Mouse (Mus musculus): ENCODE data around the gene 1110017D15Rik. TPM values are rescaled to one million over a fixed set of nuclear protein-coding genes. Genes with fewer than 3 reads are reported as not detected.

1110017D15Rik gene
- polyA plus RNA-seq, 2 experiments, result 0.44 to 0.78 TPM

DNA sequence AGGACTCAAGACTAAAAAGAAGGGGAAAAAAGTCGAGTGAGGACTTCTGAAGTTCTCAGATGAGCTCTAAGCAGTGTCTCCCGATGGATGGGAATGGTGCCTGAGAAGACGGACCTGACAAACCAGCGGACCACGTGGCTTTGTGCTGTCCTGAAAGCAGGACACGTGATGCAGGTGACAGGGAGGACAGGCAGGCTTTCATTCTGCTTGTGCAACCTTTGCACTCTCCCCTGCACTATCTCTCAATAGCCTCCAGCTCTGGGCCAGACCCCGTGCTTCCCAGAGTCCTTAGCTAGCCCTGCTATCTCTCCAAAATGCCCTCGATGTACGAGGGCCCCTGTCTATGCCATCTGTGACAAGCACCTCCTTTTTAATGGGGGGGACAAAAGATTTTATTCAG, 7.7 kb upstream of the 1110017D15Rik start:
- DNase-seq (ENCODE audit: low spot score), result no peak
- no peaks in the 10 kb centered on the region for H3K4me1 ChIP-seq (ENCODE audit: control insufficient read depth, insufficient read depth, low read length)
- WGBS, result 70% methylated on average over 9 of the region's 9 CpGs
- no peak overlapping the region for H3K27ac ChIP-seq (replicated peaks; ENCODE audit: low read depth, low read length)
- no peaks in the 10 kb centered on the region for H3K9me3 ChIP-seq (ENCODE audit: control insufficient read depth, low read length)
- H3K4me3 ChIP-seq (replicated peaks; ENCODE audit: low read length), result no peak overlapping the region
- ATAC-seq (ENCODE audit: low FRiP score, low read depth), result no peak
- no peak overlapping the region for H3K9ac ChIP-seq (ENCODE audit: low read depth, low read length, severe bottlenecking)
- peaks cover 15% of the 10 kb centered on the region; the same call in 1 of the 2 replicates for H3K27me3 ChIP-seq (ENCODE audit: control insufficient read depth, insufficient read depth, low read length)
- H3K36me3 ChIP-seq (ENCODE audit: control insufficient read depth, insufficient read depth, low read length), result no peaks in the 10 kb centered on the region
- TF ChIP-seq POLR2A (IDR thresholded peaks at IDR 0.05; ENCODE audit: borderline replicate concordance, extremely low read depth, insufficient read depth, insufficient read length), result no peak
- no peak overlapping the region for H3K4me2 ChIP-seq (replicated peaks; ENCODE audit: low read depth, low read length, severe bottlenecking)

DNA sequence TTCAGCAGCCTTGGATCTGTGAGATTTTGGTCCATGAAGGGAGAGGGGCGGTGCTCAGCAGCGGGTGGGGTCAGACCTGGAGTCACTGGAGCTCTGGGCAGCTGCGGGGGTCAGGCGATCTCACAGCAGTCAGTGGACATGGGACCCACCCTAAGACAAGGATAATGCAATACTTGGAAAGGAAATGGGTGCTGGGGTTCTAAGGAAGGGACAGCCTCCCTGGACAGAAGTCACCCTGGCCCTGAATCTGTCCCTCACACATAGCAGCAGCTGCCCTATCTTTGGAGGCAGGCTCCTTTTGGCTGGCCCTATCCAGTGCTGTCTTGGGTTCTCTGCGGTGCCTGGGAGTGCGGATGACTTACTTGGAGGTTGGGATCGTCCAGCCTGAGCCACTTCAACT, 6.7 kb upstream of the 1110017D15Rik start:
- Histone ChIP-seq H3K27ac (replicated peaks; ENCODE audit: low read depth, low read length) (no peak overlapping the region), H3K9ac (ENCODE audit: low read depth, low read length, severe bottlenecking) (no peak overlapping the region), H3K9me3 (ENCODE audit: control insufficient read depth, low read length) (no peaks in the 10 kb centered on the region), H3K4me1 (ENCODE audit: control insufficient read depth, insufficient read depth, low read length) (no peaks in the 10 kb centered on the region), H3K36me3 (ENCODE audit: control insufficient read depth, insufficient read depth, low read length) (no peaks in the 10 kb centered on the region), H3K27me3 (ENCODE audit: control insufficient read depth, insufficient read depth, low read length) (peaks cover 15% of the 10 kb centered on the region; the same call in 1 of the 2 replicates), H3K4me3 (replicated peaks; ENCODE audit: low read length) (no peak overlapping the region), H3K4me2 (replicated peaks; ENCODE audit: low read depth, low read length, severe bottlenecking) (no peak overlapping the region)
- TF ChIP-seq POLR2A (IDR thresholded peaks at IDR 0.05; ENCODE audit: borderline replicate concordance, extremely low read depth, insufficient read depth, insufficient read length), result no peak
- ATAC-seq (ENCODE audit: low FRiP score, low read depth) (no peak), DNase-seq (ENCODE audit: low spot score) (no peak)
- WGBS, result 76% methylated on average over 7 of the region's 7 CpGs

DNA sequence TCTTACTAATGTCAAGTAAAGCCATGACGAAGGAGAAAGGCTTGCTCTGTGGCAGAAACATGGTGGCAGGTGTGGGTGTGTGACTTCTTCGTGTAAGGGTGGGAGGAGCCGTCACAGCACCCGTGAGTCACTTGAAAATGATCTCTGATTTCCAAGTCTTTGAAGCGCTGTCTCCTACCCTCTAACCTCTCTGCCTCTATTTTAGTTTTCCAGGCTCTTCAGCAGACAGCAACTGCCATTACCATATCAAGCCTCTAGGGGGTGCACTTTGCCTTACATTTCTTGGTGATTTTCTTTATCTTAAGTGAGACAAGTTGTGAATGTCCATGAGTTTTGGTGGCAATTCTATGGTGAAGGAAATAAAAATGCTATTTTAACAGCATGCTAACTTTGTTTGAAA, 5.7 kb upstream of the 1110017D15Rik start:
- H3K4me1 ChIP-seq (ENCODE audit: control insufficient read depth, insufficient read depth, low read length), result no peaks in the 10 kb centered on the region
- no peak for TF ChIP-seq POLR2A (IDR thresholded peaks at IDR 0.05; ENCODE audit: borderline replicate concordance, extremely low read depth, insufficient read depth, insufficient read length)
- DNase-seq (ENCODE audit: low spot score), result no peak
- no peak overlapping the region for H3K4me3 ChIP-seq (replicated peaks; ENCODE audit: low read length)
- WGBS, result 39% methylated on average over 5 of the region's 5 CpGs
- no peaks in the 10 kb centered on the region for H3K36me3 ChIP-seq (ENCODE audit: control insufficient read depth, insufficient read depth, low read length)
- H3K4me2 ChIP-seq (replicated peaks; ENCODE audit: low read depth, low read length, severe bottlenecking), result no peak overlapping the region
- no peak for ATAC-seq (ENCODE audit: low FRiP score, low read depth)
- H3K9me3 ChIP-seq (ENCODE audit: control insufficient read depth, low read length), result no peaks in the 10 kb centered on the region
- H3K27me3 ChIP-seq (ENCODE audit: control insufficient read depth, insufficient read depth, low read length), result 0 out of 2 replicates have a peak, but pooled peaks cover 15% of the 10 kb centered on the region
- H3K27ac ChIP-seq (replicated peaks; ENCODE audit: low read depth, low read length), result no peak overlapping the region
- H3K9ac ChIP-seq (ENCODE audit: low read depth, low read length, severe bottlenecking), result no peak overlapping the region

DNA sequence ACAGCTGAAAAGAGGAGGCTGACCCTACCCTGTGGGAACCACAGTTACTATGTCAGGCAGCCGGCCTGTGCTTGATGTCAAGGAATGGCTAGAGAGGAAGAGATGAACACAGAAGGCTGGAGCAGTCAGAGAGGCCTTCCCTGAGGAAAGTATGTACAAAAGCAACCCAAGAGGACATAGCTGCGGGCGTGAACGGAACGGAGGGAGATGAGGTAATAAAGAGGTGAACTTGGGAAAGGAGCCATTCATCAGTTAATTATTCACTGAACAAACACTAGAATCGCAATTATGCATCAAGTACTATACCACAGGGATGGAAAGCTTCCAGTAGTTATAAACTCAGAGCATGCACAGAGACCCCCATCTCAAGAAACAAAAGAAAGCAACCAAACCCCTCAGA, 5.0 kb upstream of the 1110017D15Rik start:
- Histone ChIP-seq H3K9me3 (ENCODE audit: control insufficient read depth, low read length) (no peaks in the 10 kb centered on the region), H3K27ac (replicated peaks; ENCODE audit: low read depth, low read length) (no peak overlapping the region), H3K9ac (ENCODE audit: low read depth, low read length, severe bottlenecking) (no peak overlapping the region), H3K4me2 (replicated peaks; ENCODE audit: low read depth, low read length, severe bottlenecking) (no peak overlapping the region), H3K4me3 (replicated peaks; ENCODE audit: low read length) (no peak overlapping the region), H3K27me3 (ENCODE audit: control insufficient read depth, insufficient read depth, low read length) (0 out of 2 replicates have a peak, but pooled peaks cover 14% of the 10 kb centered on the region), H3K4me1 (ENCODE audit: control insufficient read depth, insufficient read depth, low read length) (no peaks in the 10 kb centered on the region), H3K36me3 (ENCODE audit: control insufficient read depth, insufficient read depth, low read length) (no peaks in the 10 kb centered on the region)
- WGBS, result 90% methylated on average over 6 of the region's 6 CpGs
- DNase-seq (ENCODE audit: low spot score), result no peak
- no peak for ATAC-seq (ENCODE audit: low FRiP score, low read depth)
- TF ChIP-seq POLR2A (IDR thresholded peaks at IDR 0.05; ENCODE audit: borderline replicate concordance, extremely low read depth, insufficient read depth, insufficient read length), result no peak

DNA sequence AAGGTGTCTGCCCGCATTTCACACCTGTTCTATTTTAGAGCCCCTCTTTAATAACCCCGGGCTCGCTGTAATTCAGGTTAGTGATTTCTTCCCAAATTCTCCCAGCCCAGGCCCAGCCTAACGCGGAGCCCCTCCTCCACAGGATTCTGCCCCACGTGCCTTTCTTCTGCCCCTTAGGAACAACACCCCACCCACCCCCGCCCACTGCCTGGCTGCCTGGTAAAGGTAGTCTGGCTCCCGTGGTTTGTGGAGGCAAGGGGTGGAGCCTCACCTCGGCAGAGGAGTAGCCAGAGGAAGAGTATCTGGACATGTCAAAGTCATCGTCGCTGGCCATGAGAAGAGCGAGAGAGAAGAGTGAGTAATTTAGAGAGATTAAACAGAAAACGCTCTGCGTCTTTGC, 3.5 kb upstream of the 1110017D15Rik start:
- no peak overlapping the region for H3K4me3 ChIP-seq (replicated peaks; ENCODE audit: low read length)
- DNase-seq (ENCODE audit: low spot score) (no peak), ATAC-seq (ENCODE audit: low FRiP score, low read depth) (no peak)
- H3K27me3 ChIP-seq (ENCODE audit: control insufficient read depth, insufficient read depth, low read length), result 0 out of 2 replicates have a peak, but pooled peaks cover 4% of the 10 kb centered on the region
- no peaks in the 10 kb centered on the region for H3K9me3 ChIP-seq (ENCODE audit: control insufficient read depth, low read length)
- no peak for TF ChIP-seq POLR2A (IDR thresholded peaks at IDR 0.05; ENCODE audit: borderline replicate concordance, extremely low read depth, insufficient read depth, insufficient read length)
- no peaks in the 10 kb centered on the region for H3K36me3 ChIP-seq (ENCODE audit: control insufficient read depth, insufficient read depth, low read length)
- no peak overlapping the region for H3K9ac ChIP-seq (ENCODE audit: low read depth, low read length, severe bottlenecking)
- H3K27ac ChIP-seq (replicated peaks; ENCODE audit: low read depth, low read length), result no peak overlapping the region
- no peaks in the 10 kb centered on the region for H3K4me1 ChIP-seq (ENCODE audit: control insufficient read depth, insufficient read depth, low read length)
- WGBS, result 32% methylated on average over 14 of the region's 14 CpGs
- H3K4me2 ChIP-seq (replicated peaks; ENCODE audit: low read depth, low read length, severe bottlenecking), result no peak overlapping the region

DNA sequence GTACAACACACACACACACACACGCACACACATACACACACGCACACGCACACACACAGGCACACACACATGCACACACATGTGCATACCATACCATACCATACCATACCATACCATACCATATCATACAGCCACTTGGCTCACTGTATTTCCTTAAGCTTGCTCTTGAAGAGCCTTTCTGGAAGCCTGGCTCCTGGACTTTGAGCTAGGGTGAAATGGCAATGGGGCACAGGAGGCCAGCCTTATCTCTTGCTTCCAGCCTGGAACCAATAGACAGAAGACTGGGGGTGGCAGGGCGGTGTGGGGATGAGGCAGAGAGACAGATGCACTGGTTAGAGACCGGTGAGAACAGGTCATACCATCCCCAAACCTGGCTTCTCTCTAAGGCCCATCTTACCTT, 2.1 kb upstream of the 1110017D15Rik start:
- Histone ChIP-seq H3K27me3 (ENCODE audit: control insufficient read depth, insufficient read depth, low read length) (0 out of 2 replicates have a peak, but pooled peaks cover 4% of the 10 kb centered on the region), H3K4me3 (replicated peaks; ENCODE audit: low read length) (no peak overlapping the region), H3K4me1 (ENCODE audit: control insufficient read depth, insufficient read depth, low read length) (no peaks in the 10 kb centered on the region), H3K9me3 (ENCODE audit: control insufficient read depth, low read length) (no peaks in the 10 kb centered on the region), H3K9ac (ENCODE audit: low read depth, low read length, severe bottlenecking) (no peak overlapping the region), H3K36me3 (ENCODE audit: control insufficient read depth, insufficient read depth, low read length) (no peaks in the 10 kb centered on the region), H3K27ac (replicated peaks; ENCODE audit: low read depth, low read length) (no peak overlapping the region), H3K4me2 (replicated peaks; ENCODE audit: low read depth, low read length, severe bottlenecking) (no peak overlapping the region)
- DNase-seq (ENCODE audit: low spot score), result no peak
- no peak for TF ChIP-seq POLR2A (IDR thresholded peaks at IDR 0.05; ENCODE audit: borderline replicate concordance, extremely low read depth, insufficient read depth, insufficient read length)
- no peak for ATAC-seq (ENCODE audit: low FRiP score, low read depth)
- WGBS, result 91% methylated on average over 5 of the region's 5 CpGs

Data from limb, embryonic 14.5 days (tissue).